Mouse (Mus musculus): ENCODE measurements around the gene Gm44502.

The Gm44502 gene

GRCm38 (mm10) chr15:89429352-89430221 lies at the start of gene Gm44502, which contains the start of the genes C730034F03Rik and Chkb:
Gene Gm44502 (minus strand): TSS chr15:89429696.
Gene C730034F03Rik (plus strand): TSS chr15:89429589.
Gene Chkb (minus strand): TSS chr15:89429908.
- peak; percentile 87 for DNase-seq (ENCODE audit: low read depth)

DNA sequence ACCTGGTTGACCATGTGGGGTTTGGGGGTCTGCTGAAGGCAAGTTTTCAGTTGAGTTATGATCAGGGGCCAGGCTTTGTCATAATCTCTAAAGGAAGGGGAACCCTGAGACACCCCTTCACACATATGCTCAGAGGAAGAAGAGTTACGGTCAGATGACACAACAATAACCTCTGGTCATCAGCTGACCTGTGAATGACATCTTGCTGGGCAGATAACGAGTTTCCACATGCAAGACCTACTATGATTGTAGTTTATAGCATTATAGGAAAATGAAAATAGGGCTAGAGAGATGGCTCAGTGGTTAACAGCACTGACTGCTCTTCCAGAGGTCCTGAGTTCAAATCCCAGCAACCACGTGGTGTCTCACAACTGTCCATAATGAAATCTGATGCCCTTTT lies 49.1 kb upstream of the Gm44502 start:
- no peak for DNase-seq (ENCODE audit: low read depth)

- no peak for DNase-seq (ENCODE audit: low read depth)
Observed at GRCm38 (mm10) chr15:89477806-89478205, 48.3 kb upstream of the Gm44502 start.

DNA sequence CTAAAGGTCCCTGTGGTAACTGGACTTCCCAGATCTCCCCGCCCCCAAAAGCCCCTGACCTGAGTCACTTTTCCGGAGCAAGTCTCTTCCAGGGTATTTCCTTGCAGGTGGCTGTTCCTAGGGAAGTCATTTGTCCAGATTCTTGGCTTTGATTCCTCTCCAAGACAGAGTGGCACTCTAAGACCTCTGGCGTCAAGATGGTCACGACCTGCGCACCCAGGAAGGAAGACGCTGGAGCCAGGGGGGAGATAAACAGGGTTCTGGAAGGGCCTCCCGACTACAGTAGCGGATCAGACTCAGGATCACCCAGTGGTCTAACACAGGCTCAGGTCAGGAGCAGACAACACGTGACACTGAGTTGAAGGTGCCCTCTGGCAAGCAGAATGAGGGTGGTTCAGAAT lies 47.6 kb upstream of the Gm44502 start, which contains the start of gene Arsa:
Arsa (minus strand) TSS at position 335 of the 401 bp plus-strand sequence.
- no peak for DNase-seq (ENCODE audit: low read depth)

DNA sequence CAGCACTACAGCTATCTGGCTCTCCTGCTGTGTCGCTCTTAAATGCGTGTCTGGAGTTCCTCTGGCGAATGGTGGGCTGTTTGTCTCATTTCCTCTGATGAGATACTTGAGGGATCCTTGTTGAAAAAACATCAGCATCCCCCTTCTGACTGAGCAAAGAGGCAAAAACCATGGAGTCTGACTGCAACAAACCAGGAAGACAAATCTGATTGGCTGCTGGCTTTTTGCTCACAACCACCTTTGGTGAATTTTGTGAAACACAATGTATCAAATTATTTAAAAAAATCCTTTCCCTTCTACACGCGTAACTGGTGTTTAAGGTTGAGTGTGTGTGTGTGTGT lies 46.9 kb upstream of the Gm44502 start:
- DNase-seq (ENCODE audit: low read depth) = no peak

DNA sequence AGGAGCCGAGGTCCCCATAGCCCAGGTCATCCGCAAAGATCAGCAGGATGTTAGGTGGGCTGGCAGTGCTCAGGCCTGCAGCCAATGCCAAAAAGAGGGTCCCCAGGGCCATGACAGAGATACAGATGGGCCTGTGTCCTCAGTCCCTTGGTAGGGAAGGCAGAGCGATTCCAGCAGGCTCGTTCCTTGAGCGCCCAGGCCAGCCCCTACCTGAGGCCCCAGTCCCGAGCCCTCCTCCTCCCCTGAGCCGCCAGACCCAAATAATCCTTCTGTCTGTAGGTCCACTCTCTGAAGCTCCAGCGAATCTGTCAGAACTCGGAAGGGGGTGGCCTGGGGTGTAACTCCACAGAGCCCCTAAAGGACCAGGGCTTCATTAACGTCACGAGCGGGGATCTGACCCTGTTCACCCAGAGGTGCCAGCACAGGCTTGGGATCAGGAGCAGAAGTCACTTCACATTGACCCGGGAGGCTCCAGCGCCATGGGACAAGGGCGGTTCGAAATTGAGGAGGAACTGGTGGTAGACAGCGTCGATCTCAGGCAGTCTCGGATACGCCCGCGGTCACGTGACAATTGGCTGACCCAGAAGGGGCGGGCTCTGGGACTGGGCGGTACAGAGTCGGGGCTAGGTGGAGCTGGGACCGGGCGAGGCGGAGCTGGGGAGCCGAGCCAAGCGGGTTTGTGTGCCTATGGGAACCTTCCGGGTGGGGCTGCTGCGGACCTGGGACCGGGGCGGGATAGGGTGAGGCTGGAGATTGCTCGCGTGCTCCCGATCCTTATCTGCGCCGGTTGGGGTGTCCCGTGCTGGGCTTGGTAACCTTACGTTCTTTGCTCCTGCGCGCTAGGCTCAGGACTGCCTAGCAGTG lies 46.3 kb upstream of the Gm44502 start:
- DNase-seq (ENCODE audit: low read depth) = peak; percentile 81

DNA sequence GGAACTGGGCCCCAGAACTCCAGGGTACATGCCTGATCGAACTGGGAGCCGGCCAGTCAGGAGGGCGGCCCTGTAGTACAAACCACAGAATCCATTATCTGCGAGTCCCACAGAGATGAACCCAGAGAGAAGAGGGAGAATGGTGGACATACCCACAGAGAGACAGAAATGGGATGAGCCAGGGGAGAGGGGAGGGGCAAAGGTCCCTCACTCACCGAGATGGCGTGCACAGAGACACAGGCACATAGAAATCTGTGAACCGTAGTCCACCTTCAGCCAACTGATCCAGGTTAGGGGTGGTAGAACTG lies 45.8 kb upstream of the Gm44502 start:
- no peak for DNase-seq (ENCODE audit: low read depth)

DNA sequence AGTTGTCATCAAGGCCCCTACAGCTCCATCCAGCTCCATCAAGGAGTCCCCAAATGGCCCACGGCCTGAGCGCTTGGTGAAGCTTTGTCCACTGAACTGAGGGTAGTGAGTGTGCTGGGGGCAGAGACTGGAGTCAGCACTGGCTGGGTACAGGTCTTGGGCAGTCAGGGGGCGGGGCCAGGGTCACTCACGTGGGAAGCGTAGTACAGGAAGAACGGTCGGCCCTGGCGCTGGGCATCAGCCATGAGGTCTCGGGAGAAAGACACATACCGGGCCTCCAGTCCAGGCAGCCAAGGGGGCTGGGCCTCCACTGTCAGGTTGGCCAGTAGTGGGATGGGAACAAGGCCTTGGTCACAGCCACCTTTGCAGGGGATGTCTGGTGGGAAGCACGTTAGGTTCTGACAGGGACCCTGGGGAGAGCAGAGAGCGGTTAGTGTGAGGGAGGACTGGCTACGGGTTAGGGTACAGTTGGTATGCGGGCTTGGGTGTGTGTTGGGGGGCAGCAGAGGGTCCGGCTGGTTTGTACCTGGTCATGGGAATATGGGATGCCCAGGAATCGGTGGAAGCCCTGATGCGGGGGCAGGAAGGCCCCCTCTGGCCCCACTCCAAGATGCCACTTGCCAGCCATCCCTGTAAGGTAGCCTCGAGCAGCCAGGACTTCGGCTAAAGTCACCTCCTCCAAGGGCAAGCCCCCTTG lies 45.2 kb upstream of the Gm44502 start:
- no peak for DNase-seq (ENCODE audit: low read depth)

DNA sequence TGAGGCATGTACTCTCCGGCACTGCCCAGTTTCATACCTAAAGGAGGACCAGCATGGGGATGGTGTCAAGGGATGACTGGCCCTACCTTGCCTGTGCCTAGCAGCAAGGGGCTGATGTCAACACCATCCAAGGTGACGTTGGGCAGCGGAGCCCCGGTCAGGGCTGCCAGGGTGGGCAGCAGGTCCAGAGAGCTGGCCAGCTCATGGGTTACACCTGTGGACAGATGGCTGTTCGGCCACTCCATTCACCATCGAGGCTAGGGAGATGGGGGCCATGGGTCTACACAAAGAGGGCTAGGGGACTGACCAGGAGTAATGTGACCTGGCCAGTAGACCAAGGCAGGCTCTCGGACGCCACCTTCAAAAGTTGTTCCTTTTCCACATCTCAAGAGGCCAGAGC lies 44.4 kb upstream of the Gm44502 start:
- DNase-seq (ENCODE audit: low read depth) = no peak

DNA sequence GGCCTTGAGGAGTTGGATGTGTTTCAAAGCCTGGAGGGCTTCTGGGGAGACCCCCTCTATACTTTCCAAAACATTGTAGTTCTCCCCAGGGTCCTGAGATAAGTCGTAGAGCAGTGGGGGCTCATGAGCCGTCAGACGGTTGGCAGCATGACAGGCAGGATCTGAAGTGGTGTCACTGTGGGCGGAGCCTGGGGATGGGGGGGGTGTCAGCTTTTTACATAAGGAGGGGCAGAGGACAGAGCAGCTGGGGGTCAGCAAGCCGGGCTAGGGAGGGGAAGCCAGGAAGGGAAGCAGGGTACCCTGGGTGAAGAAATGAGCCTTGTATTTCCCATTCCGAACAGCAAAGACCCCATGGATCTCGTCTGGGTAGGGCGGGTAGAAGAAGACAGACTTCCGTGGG lies 43.9 kb upstream of the Gm44502 start:
- DNase-seq (ENCODE audit: low read depth) = no peak

DNA sequence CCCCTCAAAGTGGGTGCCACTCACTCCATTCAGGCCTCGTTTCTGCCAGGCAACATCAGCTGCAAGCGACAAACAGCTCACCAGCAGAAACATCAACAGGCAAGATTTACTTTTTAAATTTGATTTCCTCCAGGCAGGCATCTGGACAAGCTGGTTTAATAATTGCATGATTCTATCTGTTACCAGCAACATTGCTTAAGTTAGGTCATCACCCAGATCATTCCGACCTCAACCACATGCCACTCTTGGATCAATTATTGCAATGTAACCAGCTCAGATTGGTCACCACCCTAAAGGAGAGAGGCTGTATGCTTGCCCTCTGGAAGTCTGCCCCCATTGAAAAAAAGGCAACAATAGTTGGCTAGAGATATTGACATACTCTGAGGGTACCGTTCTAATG lies 42.0 kb upstream of the Gm44502 start:
- no peak for DNase-seq (ENCODE audit: low read depth)

DNA sequence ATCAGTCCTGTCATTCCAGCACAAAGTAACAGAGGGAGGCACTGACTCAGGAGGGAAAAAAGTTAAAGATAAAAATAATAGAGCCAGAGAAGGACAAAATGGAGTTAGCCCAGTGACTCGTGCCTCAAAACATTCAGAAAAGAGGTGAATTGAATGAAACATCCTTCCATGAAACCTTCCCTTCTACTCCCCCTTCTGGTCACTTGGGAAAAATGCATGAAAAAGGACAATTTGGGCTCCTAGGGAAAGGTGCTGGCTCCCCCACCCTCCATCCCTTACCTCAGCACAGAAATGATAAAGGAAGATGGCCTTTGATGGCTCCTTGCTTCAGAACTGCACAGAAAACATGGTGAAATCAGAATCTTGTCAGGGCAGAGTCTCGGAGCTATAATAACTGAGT lies 39.1 kb upstream of the Gm44502 start:
- DNase-seq (ENCODE audit: low read depth) = peak; percentile 31

- no peak for DNase-seq (ENCODE audit: low read depth)
Observed at GRCm38 (mm10) chr15:89465052-89465451, 35.6 kb upstream of the Gm44502 start.

- DNase-seq (ENCODE audit: low read depth) = no peak
Observed at GRCm38 (mm10) chr15:89463334-89464235, 34.1 kb upstream of the Gm44502 start.

GRCm38 (mm10) chr15:89462176-89462575 lies 32.7 kb upstream of the Gm44502 start:
- DNase-seq (ENCODE audit: low read depth) = no peak

GRCm38 (mm10) chr15:89461321-89461720 lies 31.8 kb upstream of the Gm44502 start:
- DNase-seq (ENCODE audit: low read depth) = no peak

- no peak for DNase-seq (ENCODE audit: low read depth)
Observed at GRCm38 (mm10) chr15:89460298-89460697, 30.8 kb upstream of the Gm44502 start.

DNA sequence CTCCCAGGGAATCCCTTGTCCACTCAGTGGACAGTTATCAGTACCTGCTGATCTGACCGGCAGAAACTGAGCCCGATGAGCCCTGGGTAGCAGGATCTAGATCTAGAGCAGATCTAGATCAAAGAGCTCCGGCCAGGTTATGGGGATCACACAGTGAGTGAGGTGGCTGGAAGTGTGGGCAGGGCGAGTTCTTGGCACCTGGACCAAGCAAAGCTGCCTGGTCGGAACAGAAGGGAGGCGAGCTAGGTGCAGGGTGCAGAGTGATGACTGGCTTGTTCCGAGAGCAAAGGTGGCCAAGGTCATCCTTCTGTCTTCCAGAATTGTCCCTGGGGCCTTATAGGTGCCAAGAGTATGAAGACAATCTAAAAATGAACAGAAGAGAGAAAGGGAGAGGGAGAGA lies 30.3 kb upstream of the Gm44502 start:
- DNase-seq (ENCODE audit: low read depth) = no peak

- no peak for DNase-seq (ENCODE audit: low read depth)
Observed at GRCm38 (mm10) chr15:89458942-89459341, 29.4 kb upstream of the Gm44502 start.

GRCm38 (mm10) chr15:89455642-89456041 lies 26.1 kb upstream of the Gm44502 start:
- no peak for DNase-seq (ENCODE audit: low read depth)

GRCm38 (mm10) chr15:89454857-89455256 lies 25.4 kb upstream of the Gm44502 start:
- DNase-seq (ENCODE audit: low read depth) = no peak

Measured in c-Kit-positive CD71-negative TER-119-negative erythroid progenitor cells, embryonic 14.5 days (primary cell).